Mouse (Mus musculus) cerebellum, adult 2 months (tissue): ENCODE measurements at regions not wholly inside any gene's neighbourhood (a gene's known extent, or its start where the extent isn't known, plus 50 kb on each side); places are given as distances from the start of the nearest gene placed in this dataset.

Source experiments
- CTCF ChIP-seq: fragments of 200-500 bp; IDR thresholded peaks from 2 replicates; pipeline ENCODE4 v1.5.1; 2011; ENCODE audit warnings: low read depth, mild to moderate bottlenecking, control low read depth, low read length, moderate library complexity, borderline replicate concordance; ENCODE audit not compliant: insufficient read depth
- POLR2A ChIP-seq: fragments of 200-500 bp; IDR thresholded peaks from 2 replicates; pipeline ENCODE4 v1.6.1; 2011; ENCODE audit warnings: low read length, control low read depth, borderline replicate concordance; ENCODE audit not compliant: insufficient read depth

DNA sequence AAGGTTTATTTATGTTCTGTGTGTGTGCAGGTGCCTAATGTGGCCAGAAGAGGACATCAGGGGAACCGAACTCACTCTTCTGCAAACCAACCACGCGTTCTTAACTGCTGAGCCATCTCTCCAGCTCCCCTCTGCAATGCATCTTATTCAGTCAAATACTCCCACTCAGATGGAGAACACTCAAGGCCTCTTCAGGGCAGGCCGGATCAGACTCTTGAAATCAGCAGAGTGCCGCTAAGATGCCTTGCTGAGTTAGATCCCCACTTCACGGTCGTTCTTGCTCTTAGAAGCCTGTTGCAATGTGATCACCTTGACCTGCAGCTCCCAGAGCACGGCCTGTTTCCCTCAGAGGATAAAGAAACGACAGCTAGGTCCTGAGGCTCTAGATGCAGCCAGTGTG lies 81.1 kb downstream of the Rplp1 start:
- TF ChIP-seq CTCF (no peak), POLR2A (no peak)
